Mouse (Mus musculus): ENCODE measurements at regions not wholly inside any gene's neighbourhood (a gene's known extent, or its start where the extent isn't known, plus 50 kb on each side); places are given as distances from the start of the nearest gene placed in this dataset.
A peak's percentile ranks its signal among the peaks of the same experiment; 100 is the strongest.

GRCm38 (mm10) chr5:91302943-91303342 lies 99.9 kb downstream of the Btc start:
- WGBS = 81% methylated on average over 9 of the region's 9 CpGs
- H3K4me1 ChIP-seq (ENCODE audit: insufficient read depth, low read length) = no peaks in the 10 kb centered on the region
- H3K4me2 ChIP-seq (ENCODE audit: low read depth, low read length) = no peak overlapping the region
- H3K36me3 ChIP-seq (ENCODE audit: insufficient read depth, low read length) = no peaks in the 10 kb centered on the region
- H3K27ac ChIP-seq = no peak overlapping the region
- H3K4me3 ChIP-seq (ENCODE audit: low read length) = no peak overlapping the region
- no peaks in the 10 kb centered on the region for H3K9me3 ChIP-seq (ENCODE audit: low read length)
- ATAC-seq = no peak
- no peaks in the 10 kb centered on the region for H3K27me3 ChIP-seq (ENCODE audit: insufficient read depth, low read length)
- no peak for DNase-seq (ENCODE audit: low spot score)
- TF ChIP-seq CTCF (IDR thresholded peaks at IDR 0.05; ENCODE audit: low read depth) = no peak
- H3K9ac ChIP-seq (replicated peaks; ENCODE audit: low read length) = no peak overlapping the region

- DNase-seq (ENCODE audit: low spot score) (no peak), ATAC-seq (no peak)
- no peak overlapping the region for H3K4me2 ChIP-seq (ENCODE audit: low read depth, low read length)
- H3K9ac ChIP-seq (replicated peaks; ENCODE audit: low read length) = no peak overlapping the region
- 76% methylated on average over 5 of the region's 5 CpGs for WGBS
- H3K27ac ChIP-seq = no peak overlapping the region
- H3K4me1 ChIP-seq (ENCODE audit: insufficient read depth, low read length) = no peaks in the 10 kb centered on the region
- H3K27me3 ChIP-seq (ENCODE audit: insufficient read depth, low read length) = no peaks in the 10 kb centered on the region
- H3K4me3 ChIP-seq (ENCODE audit: low read length) = no peak overlapping the region
- H3K36me3 ChIP-seq (ENCODE audit: insufficient read depth, low read length) = no peaks in the 10 kb centered on the region
- H3K9me3 ChIP-seq (ENCODE audit: low read length) = no peaks in the 10 kb centered on the region
- TF ChIP-seq CTCF (IDR thresholded peaks at IDR 0.05; ENCODE audit: low read depth) = no peak
Measured at GRCm38 (mm10) chr5:91303702-91304101, 99.1 kb downstream of the Btc start.

GRCm38 (mm10) chr5:91307031-91307430 lies 95.8 kb downstream of the Btc start:
- Histone ChIP-seq H3K4me2 (ENCODE audit: low read depth, low read length) (no peak overlapping the region), H3K27ac (no peak overlapping the region), H3K4me3 (ENCODE audit: low read length) (no peak overlapping the region), H3K9ac (replicated peaks; ENCODE audit: low read length) (no peak overlapping the region), H3K4me1 (ENCODE audit: insufficient read depth, low read length) (no peaks in the 10 kb centered on the region), H3K9me3 (ENCODE audit: low read length) (no peaks in the 10 kb centered on the region), H3K36me3 (ENCODE audit: insufficient read depth, low read length) (no peaks in the 10 kb centered on the region), H3K27me3 (ENCODE audit: insufficient read depth, low read length) (no peaks in the 10 kb centered on the region)
- WGBS = 77% methylated on average over 3 of the region's 3 CpGs
- peak; percentile 25; the same call in 1 of the 2 replicates for TF ChIP-seq CTCF (IDR thresholded peaks at IDR 0.05; ENCODE audit: low read depth)
- no peak for DNase-seq (ENCODE audit: low spot score)
- no peak for ATAC-seq
